Mouse (Mus musculus) kidney, postnatal 10 days (tissue): ENCODE results near the gene Efnb2.
A peak's percentile ranks its signal among the peaks of the same experiment; 100 is the strongest.

ENCODE experiments used
- DNase-seq: peaks from one replicate; pipeline ENCODE4 v3.0.0; 2021; ENCODE audit warnings: mixed read lengths

Efnb2 gene

DNA sequence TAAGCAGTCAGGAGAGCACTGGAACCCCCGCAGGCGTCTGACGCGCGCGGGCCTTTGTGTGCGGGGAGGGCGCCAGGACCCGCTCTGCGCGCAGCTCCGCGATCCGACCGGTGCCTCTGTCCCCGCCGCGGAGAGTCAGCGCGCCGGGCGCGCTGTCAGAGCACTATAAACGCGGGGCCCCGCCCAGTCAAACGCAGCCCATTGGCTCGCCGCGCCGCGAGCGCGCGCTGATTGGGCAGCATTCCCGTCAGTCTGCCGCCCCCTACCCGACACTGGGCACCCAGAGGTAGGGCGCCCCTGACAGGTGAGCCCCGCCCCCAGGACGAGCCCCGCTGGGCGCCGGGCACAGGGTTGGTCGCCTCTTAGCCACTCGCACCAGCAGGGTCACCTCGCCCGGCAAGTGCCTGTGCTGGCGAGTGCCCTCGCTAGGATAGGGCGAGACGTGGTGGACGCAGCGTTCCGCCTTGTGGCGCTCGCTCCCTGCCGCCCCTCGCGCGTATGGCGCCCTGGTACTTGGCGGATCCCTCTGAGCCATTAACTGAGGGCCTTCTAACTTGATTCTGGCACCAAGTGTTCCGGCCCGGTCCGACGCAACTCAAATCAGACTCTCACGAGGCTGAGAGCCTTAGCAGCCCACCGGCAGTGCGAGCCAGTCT is at the start of gene Efnb2:
TSS of gene Efnb2 (minus strand) at position 140 of the 656 bp plus-strand sequence.
- peak; percentile 98 for DNase-seq

DNA sequence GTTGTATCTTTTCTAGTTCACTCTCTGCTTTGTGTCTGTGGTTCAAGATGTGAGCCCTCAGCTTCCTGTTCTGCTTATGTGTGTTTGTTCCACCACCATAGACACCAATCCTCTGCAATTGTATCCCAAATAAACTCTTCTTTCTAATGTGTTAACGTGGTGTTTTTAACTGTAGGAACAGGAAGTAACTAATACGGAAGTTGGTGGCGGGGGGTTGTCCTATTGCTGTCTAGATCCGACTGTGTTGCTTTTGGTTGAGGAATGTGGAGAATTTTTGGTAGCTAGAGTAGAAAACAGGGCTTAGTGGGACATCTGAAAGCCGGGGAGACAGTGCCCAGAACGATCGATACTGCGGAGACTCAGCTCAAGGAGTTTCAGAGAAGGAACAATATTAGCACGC is 43.8 kb upstream of the Efnb2 start:
- no peak for DNase-seq

- DNase-seq = no peak
Measured at GRCm38 (mm10) chr8:8703668-8704067, 42.6 kb upstream of the Efnb2 start.

DNA sequence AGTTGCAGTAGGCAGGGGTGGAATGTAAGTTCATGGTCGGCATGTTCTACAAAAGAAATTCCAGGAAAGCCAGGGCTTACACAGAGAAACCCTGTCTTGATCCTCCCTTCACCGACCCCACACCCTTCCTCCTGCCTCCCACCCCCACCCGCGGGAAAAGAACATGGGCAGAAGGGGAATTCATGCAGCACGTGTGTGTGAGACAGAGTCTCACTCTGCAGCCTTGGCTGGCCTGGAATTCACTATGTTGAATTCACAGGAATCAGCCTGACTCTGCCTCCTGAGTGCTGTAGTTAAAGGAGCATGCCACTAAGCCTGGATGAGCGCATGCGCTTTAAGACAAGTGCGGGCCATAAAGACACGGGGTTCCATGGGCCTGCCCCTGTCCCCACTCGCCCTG is 39.8 kb upstream of the Efnb2 start:
- DNase-seq = no peak

- DNase-seq = no peak
Measured at GRCm38 (mm10) chr8:8700229-8700628, 39.2 kb upstream of the Efnb2 start.

DNA sequence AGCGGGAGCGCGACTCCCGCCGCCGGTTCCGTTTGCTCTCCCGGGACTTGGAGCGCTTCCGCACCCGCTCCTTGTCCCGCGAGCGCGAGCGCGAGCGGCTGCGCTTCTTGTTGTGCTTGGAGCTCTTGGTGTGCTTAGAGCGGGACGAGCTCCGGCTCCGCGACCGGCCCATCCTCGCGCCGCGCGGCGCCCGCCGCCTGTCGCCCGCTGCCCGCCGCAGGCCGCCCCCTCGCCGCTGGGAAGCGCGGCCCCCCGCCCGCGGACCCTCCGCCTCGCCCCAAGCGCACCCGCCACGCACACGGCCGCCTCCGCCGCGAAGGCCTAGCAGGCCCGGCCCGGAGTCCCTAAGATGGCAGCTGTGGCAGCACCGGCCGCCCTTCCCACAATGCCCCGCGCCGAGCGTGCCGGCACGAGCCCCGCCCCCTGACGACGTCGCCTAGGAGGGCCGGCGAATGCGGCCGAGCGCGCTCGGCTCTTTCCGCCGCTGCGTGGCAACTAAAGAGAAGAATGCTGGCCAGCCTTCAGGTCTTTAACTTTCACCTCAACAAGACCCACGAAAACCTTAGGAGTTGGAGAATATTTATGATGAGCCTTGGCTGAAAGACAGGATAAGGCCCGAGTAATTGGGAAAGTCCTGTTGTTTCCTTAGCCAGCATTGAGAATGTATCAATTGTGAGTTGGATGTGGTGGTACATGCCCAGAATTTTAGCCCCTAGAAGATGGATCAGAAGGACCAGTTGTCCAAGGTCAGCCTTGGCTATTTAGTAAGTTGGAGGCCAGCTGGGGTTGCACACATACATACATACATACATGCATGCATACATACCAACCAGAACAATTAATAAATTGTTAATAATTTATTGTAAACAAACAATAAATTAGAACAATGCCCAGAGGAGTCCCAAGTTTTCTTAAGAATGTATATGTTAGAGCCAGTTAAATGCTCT is 29.4 kb upstream of the Efnb2 start, which contains the start of gene Arglu1:
TSS of gene Arglu1 (minus strand) at position 376 of the 947 bp plus-strand sequence.
- DNase-seq = peak; percentile 99

DNA sequence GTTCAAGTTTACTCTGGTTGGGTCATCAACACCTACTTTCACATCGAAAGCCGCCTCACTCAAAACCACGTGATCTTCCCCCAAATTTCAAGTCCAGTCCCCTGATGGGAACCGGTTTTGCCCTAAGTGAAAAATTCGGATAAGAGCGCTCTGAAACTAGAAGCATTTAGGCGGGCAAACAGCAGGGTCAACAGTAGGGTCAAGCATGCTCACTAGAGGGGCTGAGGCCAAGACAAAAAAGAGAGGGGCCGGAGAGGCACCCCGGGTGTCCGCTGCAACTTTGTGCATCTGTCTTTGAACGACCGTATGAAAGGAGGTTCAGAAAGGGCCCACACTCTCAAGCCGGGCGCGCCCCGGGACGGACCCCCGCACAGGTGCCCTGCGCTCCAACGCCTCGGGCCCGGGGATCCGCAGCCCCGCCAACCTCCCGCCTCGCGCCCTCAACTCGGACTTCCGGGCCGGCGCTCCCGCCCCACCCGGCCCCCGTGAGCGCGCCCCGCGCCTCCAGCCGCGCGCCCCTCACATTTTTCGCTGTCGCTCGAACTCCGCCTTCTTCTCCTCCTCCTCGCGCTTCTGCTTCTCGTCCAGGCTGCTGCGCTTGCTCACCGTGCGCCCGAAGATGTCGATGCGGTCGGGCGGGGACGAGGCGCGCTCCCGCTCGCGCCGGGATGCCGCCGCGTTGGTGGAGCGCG is 28.6 kb upstream of the Efnb2 start:
- DNase-seq = peak; percentile 82

GRCm38 (mm10) chr8:8688823-8689453 is 27.9 kb upstream of the Efnb2 start:
- no peak for DNase-seq

DNA sequence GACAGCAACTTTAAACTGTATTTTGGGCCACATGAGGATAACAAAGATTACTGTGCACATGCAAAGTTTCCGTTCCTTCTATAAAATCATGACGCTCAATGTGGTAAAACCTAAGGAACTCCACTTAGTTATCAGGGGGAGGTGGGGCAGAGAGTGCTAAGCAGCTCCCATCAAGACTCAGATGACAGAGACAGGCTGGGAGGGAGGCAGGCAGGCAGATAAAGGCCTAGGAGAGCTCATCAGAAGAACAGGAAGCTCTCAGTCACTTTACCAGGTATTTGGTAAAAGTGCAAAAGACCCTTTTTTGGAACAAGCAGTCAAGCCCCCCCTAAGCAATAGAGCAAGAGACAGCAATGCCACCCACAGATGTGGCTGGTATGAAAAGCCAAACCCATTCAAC is 24.5 kb upstream of the Efnb2 start:
- no peak for DNase-seq

DNA sequence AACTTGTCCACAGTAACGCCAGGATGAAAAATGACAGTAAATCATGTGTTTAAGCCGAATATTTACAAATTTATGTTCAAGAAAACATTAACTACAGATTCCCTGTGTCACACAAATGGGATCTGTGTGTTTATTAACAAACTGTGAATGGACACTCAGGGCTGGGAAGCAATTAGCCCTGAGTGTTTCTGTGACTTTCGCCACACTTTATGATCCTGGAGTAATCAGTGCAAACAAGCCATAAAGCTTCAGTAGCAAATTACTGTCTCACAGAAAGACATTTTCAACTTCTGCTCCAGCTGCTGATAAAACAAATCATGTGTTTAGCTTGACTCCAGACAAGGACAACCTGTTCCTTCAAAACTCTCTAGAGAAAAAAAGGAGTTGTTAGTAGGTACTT is 21.7 kb upstream of the Efnb2 start:
- no peak for DNase-seq

GRCm38 (mm10) chr8:8678236-8678635 is 17.2 kb upstream of the Efnb2 start:
- DNase-seq = no peak

DNA sequence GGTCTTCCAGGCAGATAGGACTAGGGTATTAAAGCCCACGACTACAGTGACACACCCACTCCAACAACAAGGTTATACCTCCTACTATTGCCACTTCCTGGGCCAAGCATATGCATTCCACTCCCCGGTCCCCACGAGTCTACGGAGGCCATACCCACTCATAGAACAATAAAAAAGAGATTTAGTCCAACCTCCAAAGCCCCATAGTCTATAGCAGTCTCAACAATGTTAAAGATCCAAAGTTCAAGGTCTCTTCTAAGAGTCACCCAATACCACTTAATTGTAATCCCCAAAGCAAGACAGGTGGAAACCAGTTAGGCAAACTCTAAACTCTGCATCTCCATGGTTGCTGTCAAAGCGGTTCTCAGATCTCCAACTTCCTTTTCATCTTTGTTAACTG is 13.8 kb upstream of the Efnb2 start:
- no peak for DNase-seq

DNA sequence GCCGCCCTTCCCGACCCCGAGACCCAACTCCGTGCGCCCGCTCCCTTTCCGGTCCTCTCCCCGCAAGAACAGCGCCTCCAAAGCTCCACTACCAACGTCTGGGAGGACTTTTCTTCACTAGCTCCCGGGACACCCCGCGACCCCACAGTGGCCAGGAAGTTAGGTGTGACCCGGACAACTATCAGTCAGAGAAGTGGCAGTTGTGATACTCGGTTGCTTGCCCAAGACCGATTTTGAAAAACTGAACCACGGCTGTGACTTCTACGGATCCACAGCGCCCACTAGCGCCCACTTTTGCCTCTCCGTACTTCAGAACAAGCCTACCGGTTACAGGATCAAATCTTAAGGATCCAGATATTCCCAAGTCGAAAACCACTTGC is 707 bp upstream of the Efnb2 start:
- DNase-seq = peak; percentile 95

DNA sequence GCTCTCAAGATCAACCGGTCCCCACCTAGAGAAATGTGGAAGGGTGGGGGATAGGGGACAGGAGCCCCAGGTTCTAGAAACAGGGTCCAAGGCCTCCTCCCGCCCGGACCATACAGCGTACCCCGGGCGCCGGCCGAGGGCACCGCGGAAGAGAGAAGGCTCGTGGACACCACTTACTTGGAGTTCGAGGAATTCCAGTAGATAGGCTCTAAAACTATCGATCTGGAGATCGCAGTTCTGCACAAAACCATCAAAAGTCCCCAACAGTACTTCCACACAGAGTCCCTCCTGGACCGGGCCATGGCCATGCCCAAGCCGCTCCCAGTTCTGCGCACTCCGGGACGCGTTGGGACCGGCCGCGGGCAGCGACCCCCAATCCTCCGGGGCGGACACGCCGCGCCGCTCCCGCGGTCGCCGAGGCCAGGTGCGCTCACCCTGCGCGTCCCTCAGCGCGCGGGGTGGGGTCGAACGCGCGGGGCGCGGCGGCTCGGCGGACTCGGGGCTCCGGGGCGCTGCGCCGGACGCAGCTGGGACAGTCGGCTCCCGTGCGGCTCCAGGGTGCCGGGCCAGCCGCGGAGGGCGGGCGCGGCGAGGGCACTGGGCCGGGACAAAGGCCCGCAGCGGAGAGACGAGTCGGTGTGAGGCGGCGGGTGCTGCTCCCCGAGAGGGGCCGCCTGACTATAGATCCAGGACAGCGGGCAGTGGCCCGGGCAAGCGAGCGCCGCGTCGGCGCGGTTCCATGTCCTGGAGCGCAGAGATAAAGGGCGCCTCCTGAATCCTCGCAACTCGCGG is 539 bp downstream of the Efnb2 start:
- DNase-seq = no peak

GRCm38 (mm10) chr8:8659503-8660306 is 1.3 kb downstream of the Efnb2 start:
- DNase-seq = peak; percentile 59

DNA sequence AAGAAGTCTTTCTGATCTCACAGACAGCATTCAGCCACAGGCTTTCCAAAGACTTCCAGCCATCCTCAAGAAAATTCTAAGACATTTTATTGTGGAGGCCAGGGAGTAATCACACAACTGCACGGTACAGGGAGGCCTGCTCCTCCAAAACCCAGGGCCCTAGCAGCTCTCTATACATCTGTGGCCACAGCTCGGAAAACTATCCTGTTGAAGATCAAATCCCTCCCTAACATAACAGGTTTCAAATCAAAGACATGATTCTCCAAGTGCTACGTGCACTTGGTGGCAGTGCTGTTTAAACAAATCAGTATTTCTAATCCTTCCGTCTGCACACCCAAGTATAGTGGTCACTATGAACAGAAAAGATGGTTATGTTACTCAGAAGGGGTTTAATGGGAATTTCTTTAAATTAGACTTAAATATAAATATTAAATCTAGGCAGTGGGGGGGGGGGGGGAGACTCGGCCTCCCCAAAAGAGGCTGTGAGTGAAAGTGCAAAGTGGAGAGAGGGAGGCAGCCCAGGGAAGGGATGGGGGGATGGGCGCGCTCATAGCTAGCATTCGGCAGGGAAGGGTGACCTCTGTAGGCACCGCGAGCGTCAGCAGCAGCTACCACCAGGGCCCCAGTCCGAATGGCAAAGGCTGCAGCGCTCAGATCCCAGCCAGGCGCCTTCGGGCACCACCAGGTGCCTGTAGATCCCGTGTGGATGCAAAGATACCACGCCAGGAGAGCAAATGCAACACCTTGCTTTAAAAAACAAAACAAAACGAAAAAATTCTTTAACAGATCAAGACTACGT is 2.4 kb downstream of the Efnb2 start:
- peak; percentile 94 for DNase-seq

- DNase-seq = no peak
Measured at GRCm38 (mm10) chr8:8657692-8658355, 3.2 kb downstream of the Efnb2 start.

- no peak for DNase-seq
Measured at GRCm38 (mm10) chr8:8656578-8657441, 4.2 kb downstream of the Efnb2 start.
